Mouse (Mus musculus): Measurements from ENCODE around the gene Capn8. TPM values are rescaled to one million over a fixed set of nuclear protein-coding genes. Genes with fewer than 3 reads are reported as not detected.

Gene Capn8
- total RNA-seq, 2 experiments from 2014 or later: not detected

DNA sequence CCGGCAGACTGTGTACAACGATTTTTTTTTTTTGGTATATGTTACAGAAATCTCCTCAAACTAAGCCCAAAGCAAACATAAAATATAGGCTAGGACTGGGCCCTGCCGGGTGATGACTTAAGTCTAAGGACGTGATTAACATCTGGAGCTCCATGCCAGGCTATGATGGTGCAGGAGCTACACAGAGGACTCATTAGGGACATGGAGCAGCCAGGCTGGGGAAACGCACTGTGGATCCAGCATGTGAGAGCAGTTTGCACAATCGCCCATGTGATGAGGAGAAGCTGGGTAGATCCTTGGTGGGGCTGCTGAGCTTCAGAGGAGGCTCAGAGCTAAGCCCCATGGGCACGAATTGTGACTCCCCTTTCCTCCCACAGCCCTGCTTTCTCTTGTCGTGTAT is 14.0 kb upstream of the Capn8 start:
- DNase-seq (ENCODE audit: low spot score in 2 of 2): no peak

DNA sequence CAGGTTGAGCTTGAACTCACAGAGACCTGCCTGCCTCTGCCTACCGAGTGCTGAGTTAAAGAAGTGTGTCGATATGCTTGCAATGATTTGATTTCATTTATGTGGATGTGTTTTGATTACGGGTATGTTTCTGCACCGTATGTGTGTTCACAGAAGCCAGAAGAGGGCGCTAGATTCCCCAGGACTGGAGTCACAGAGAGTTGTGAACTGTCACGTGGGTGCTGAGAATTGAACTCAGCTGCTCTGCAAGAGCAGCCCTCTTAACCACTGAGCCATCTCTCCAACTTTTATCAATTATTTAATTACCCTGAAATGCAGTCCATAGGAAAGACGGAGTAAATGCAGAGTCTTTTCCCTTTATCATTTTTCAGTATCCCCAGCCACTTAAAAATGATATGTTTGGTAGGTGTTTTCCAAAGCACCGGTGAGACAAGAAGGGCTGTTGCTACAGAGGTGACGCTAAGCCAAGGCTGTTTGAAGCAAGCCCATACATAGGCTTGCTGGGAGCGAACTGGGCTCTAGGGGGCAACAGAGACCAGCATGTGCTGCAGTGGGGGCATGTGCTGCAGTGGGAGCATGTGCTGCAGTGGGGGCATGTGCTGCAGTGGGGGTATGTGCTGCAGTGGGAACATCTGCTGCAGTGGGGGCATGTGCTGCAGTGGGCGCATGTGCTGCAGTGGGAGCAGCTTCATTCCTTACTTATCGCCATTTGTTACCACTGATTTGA is 11.0 kb upstream of the Capn8 start:
- peak in 1 of 2 experiments; percentile 72 for DNase-seq (ENCODE audit: low spot score in 2 of 2)

GRCm38 (mm10) chr1:182558271-182558670 is 6.5 kb upstream of the Capn8 start:
- peak in 1 of 2 experiments; percentile 63 for DNase-seq (ENCODE audit: low spot score in 2 of 2)

- DNase-seq (ENCODE audit: low spot score in 2 of 2): no peak
Measured at GRCm38 (mm10) chr1:182559530-182559929, 5.3 kb upstream of the Capn8 start.

- peak in 1 of 2 experiments; percentile 55 for DNase-seq (ENCODE audit: low spot score in 2 of 2)
Measured at GRCm38 (mm10) chr1:182560390-182561098, 4.3 kb upstream of the Capn8 start.

DNA sequence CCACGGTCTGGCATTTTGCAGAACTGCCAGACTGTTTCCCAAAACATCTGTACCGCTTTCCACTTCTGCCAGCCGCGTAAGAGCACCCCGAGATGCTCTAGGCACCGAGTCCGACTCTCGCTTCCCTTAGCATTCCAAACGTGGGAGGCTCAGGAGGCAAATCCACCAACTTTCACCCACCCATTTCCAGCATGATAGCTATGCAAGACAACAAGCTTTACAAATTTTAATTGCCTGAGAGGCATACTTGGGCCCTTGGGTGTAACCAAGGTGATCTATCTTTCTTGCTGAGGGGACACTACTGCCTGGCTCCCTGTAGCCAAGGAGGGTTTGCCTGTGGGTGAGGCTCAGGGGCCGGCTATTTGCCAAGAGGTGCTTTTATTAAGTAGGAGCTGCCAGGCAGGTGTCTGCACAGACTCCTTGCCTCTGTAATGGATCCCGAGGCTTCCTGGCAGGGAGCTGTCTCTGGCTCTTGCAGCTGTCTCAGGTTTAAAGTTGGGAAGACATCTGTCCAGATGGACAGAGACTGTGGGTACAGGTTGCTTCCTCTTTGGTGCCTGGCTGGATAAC is 2.8 kb upstream of the Capn8 start:
- DNase-seq (ENCODE audit: low spot score in 2 of 2): peak in 1 of 2 experiments; percentile 11

DNA sequence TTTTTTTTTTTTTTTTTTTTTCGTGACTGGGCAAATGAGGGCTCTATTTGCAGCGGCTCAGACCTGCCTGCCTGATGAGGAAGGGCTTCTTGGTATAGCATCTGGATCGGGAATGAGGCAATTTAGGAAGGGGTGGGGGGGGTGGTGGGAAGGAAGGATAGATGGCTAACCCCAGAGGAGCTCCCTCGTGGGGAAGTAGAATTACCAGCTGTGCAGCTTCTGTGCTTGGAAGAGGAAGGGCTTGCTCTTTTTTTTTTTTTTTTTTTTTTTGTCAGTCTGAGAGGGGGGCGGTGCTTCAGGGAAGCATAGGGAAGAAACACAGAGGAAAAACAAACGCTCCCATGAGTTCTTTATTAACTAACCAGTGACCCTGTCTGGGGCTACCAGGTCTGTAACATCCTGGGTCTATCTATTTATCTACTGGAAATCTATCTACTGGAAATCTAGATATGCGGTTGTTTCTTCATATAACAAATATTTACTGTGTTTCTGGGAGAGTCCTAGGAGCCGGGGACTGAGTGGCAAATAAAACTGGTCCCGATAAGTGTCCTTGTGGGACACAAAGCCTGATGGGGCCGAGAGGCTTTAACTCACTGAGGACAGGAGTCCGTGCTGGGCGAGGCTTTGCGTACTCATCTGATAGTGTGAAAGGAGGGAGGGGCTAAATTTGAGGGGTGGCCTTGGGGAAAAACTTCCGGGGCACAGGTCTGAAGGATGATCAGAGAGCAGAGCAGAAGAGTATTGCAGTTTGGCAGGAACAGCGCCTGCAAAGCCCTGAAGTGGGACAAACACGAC is 2.0 kb upstream of the Capn8 start:
- no peak for DNase-seq (ENCODE audit: low spot score in 2 of 2)

GRCm38 (mm10) chr1:182565351-182565835 is 586 bp downstream of the Capn8 start:
- no peak for DNase-seq (ENCODE audit: low spot score in 2 of 2)

DNA sequence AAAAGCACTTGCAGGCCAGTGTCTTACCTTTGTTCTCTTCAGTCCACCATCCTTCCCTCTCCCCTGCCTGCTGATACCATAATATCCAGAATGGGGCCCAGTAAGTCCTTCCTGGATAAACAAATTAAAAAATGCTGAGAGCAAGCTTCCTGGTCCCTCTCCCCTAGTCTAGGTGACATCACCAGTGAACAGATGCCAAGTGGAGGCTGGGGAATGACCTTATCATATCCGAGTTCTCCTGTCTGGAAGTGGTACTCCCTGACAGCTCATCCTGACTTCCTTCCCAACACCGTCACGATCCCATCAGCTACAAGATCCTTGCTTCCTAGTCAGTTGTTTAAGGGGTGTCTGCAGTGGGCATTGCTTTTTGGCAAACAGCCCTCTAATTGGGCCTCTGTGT is 6.3 kb downstream of the Capn8 start:
- DNase-seq (ENCODE audit: low spot score in 2 of 2): no peak

GRCm38 (mm10) chr1:182571973-182572372 is 7.2 kb downstream of the Capn8 start:
- no peak for DNase-seq (ENCODE audit: low spot score in 2 of 2)

DNA sequence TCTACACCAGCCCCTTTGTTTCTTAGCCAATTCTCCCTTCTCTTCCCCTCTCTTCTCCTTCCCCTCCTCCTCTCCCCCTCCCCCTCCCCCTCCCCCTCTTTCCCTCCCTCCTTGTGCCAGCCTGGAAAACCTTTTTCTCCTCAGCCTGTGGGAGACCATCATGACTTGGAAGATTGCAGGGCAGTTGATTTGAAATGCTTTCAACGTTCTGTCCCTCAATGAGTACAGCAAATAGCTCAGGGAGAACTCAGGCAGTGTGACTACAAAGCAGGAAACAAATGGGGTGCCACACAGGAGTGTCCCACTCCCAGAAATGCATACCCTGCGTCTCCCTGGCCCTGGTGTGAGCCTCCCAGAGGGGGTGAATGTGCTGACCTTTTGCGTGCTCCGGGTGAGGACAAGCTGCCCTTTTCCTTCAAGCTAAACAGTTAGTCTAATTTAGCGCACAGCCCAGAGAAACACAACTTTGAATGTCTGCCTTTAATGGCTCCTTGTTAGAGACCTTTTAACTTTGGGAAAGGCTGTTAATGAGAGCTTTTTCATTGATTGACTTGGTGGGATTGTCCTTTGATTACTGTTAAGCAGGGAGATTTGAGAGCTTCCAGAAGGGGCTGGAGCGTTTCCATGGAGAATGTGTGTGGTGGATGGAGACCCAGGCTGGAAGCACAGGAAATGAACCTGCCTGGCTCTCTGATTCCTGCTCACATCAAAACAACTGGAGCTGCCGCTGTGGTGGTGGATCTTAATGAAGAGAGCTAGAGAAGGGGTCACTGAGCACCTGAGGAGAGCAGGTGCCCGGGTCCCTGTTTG is 9.3 kb downstream of the Capn8 start:
- peak in 1 of 2 experiments; percentile 17 for DNase-seq (ENCODE audit: low spot score in 2 of 2)

GRCm38 (mm10) chr1:182574666-182575049 is 9.9 kb downstream of the Capn8 start:
- DNase-seq (ENCODE audit: low spot score in 2 of 2): no peak

DNA sequence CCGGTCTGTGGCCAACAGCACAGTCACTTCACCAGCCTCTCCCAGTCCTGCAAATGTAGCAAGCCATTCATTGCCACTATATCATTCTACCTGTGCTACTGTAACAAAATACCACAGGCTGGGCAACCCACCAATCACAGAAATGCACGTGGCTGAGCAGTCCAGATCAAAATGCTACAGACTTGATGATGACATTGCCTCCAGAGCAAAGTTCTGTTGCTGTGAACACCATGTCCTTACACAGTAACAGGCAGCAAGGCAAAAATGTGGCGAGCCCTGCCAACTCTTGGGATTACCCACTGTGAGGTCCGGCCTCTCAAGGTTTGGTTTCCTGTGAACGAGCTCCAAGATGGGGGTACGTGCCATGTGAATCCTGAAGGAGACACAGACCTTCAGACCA is 19.4 kb downstream of the Capn8 start:
- no peak for DNase-seq (ENCODE audit: low spot score in 2 of 2)

GRCm38 (mm10) chr1:182585162-182585840 is 20.5 kb downstream of the Capn8 start:
- no peak for DNase-seq (ENCODE audit: low spot score in 2 of 2)

- no peak for DNase-seq (ENCODE audit: low spot score in 2 of 2)
Measured at GRCm38 (mm10) chr1:182587706-182588105, 22.9 kb downstream of the Capn8 start.

- DNase-seq (ENCODE audit: low spot score in 2 of 2): no peak
Measured at GRCm38 (mm10) chr1:182591491-182591890, 26.7 kb downstream of the Capn8 start.

- DNase-seq (ENCODE audit: low spot score in 2 of 2): no peak
Measured at GRCm38 (mm10) chr1:182592436-182592835, 27.6 kb downstream of the Capn8 start.

- DNase-seq (ENCODE audit: low spot score in 2 of 2): peak; percentile 8 to 61
Measured at GRCm38 (mm10) chr1:182605330-182606150, 40.7 kb downstream of the Capn8 start.

GRCm38 (mm10) chr1:182609701-182610335 is 45.0 kb downstream of the Capn8 start:
- DNase-seq (ENCODE audit: low spot score in 2 of 2): no peak
